Mouse (Mus musculus): Measurements from ENCODE around the gene Clstn1.

Gene Clstn1

DNA sequence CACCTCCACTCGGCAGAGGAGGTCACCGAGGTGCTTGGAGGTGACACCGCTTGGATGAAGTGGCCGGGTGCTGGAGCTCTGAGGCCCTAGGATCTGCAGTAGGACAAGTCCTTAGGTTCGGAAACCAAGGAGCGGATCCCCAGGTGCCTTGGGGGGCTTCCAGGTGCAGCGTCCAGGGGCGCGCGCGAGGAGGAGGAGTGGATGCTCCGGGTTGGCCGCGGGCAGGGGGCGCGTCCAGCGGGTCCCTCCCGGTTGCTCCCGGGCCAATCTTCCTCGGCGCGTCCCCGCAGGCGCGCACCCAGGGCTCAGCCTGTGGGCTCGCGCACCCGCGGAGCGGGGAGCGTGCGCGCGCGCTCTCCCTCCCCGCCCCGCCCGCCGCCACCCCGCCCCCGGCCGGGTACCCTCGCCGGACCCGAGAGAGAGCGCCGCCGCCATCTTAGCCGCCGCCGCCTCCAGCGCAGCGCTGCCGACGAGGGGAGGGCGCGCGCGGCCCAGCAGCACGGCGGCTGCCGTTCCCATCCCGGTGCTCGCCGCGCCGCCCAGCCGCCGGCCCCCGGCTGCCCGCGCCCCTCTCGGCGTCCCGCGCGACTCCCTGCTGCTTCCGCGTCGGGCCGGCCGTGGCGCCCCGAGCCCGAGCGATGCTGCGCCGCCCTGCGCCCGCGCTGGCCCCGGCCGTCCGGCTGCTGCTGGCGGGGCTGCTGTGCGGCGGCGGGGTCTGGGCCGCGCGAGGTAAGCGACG, at the start of gene Clstn1:
TSS of gene Clstn1 (plus strand) at position 425 of the 739 bp plus-strand sequence.
- DNase-seq = peak; percentile 71

GRCm38 (mm10) chr4:149539441-149539840, 46.8 kb upstream of the Clstn1 start:
- no peak for DNase-seq

GRCm38 (mm10) chr4:149541935-149542334, 44.3 kb upstream of the Clstn1 start:
- DNase-seq = no peak

- no peak for DNase-seq
These were observed 43.8 kb upstream of the Clstn1 start for GRCm38 (mm10) chr4:149542431-149542830.

DNA sequence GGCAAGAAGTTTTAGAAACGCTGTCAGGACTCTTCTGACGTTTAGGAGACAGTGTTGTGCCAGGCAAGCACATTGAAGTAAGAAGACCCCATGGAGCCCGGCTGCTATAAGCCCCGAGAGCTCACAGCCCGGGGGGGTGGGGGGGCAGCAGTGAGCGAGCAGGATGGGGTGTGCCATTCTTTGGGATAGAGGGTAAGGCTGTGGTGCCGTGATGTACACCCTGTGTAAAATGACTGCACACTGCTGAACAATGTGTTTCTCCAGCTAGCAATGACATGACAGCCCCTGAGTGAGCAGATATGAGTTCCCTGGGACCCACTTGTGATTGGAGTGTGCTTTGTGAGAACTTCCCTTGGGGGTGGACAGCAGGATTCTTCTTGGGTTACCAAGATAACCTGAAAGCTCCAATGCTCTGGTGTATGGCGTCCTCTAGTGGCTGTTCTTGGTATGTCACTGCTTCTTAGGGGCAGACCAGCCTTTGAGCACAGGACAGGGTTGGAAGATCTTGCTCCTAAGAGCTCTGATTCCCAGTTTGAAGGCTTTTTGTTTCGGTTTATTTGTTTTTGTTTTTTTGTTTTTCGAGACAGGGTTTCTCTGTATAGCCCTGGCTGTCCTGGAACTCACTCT, 43.2 kb upstream of the Clstn1 start:
- peak; percentile 78 for DNase-seq

GRCm38 (mm10) chr4:149544892-149545291, 41.4 kb upstream of the Clstn1 start:
- no peak for DNase-seq

GRCm38 (mm10) chr4:149546797-149547444, 39.3 kb upstream of the Clstn1 start:
- no peak for DNase-seq

DNA sequence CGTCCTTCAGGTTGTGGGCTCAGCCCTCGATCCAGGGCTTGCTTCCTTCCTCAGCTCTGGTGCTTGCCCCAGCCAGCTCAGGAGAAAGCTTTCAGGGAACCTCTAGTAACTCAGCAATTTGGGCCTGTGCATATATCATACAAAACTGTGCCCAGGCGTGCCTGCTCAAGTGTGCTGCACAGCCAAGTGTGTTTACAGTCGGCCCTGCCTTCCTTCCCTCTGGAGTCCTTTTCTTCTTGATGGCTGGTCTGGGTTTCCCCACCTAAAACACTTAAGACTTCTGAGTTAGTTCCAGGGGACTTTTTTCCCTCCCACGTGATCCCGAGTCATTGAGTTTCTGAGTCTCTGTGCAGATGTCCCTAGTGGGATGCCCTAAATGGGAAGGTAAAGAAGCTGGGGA, 38.7 kb upstream of the Clstn1 start:
- DNase-seq = no peak

- peak; percentile 91 for DNase-seq
These were observed 36.9 kb upstream of the Clstn1 start for GRCm38 (mm10) chr4:149549221-149549925.

GRCm38 (mm10) chr4:149550866-149551265, 35.4 kb upstream of the Clstn1 start:
- no peak for DNase-seq

- DNase-seq = no peak
These were observed 34.6 kb upstream of the Clstn1 start for GRCm38 (mm10) chr4:149551696-149552095.

DNA sequence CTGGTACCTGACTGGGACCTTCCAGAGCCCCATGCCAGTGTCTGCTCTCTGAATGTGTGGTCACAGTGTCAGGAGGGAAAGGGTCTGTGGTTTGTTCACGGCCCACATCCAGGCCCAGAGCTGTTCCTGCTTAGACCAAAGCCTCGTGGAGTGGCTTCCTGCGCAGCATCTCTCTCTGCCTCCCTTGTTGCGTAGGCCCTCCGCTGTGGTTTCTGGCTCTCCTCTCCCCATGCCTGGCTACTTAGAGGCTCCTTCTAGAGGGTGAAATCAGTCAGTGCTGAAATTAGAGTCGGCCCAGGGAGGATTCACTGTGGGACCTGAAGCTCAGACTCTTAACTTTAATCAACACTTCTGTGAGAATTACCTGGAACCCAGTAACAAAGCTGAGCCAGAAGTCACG, 32.4 kb upstream of the Clstn1 start:
- no peak for DNase-seq

- peak; percentile 92 for DNase-seq
These were observed 30.2 kb upstream of the Clstn1 start for GRCm38 (mm10) chr4:149556111-149556510.

GRCm38 (mm10) chr4:149557905-149558304, 28.4 kb upstream of the Clstn1 start:
- no peak for DNase-seq

DNA sequence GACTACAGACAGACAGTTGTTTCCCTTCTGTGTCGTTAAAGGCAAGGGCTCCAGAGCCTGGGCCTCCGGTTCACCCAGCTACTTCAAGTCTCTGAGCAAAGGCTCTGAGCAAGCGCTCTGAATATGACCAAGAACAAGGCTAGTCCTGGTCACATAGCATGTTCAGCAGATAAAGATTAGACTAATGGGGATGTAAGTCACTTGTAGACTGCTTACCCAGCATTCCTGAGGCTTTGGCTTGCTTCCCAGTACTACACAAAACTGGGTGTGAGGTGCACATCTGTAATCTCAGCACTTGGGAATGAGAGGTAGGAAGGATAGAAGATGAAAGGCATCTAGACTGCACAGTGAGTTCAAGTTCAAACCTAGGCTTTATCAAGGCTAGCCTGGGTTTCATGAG, 27.9 kb upstream of the Clstn1 start:
- DNase-seq = no peak

DNA sequence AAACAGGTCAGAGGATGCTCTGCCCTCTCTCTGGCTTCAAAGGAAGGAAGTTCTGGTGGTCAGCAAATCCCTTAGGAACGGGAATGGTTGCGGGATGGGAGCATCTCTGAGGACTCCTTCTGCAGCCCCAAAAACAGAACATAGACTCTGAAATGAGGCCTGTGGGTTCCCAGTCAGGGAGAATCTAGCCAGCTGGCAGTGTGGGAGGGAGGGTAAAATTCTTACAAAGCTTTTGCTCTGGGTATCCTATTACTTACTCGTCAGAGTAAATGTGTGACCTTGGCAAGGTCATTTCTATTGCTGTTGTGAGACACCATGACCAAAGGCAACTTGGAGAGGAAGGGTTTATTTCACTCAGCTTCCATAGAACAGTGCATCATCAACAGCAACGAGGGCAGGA, 24.9 kb upstream of the Clstn1 start:
- peak; percentile 79 for DNase-seq

GRCm38 (mm10) chr4:149561986-149562904, 24.0 kb upstream of the Clstn1 start:
- peak; percentile 92 for DNase-seq

GRCm38 (mm10) chr4:149562905-149563347, 23.3 kb upstream of the Clstn1 start:
- no peak for DNase-seq

GRCm38 (mm10) chr4:149563941-149564361, 22.3 kb upstream of the Clstn1 start:
- DNase-seq = no peak

- peak; percentile 64 for DNase-seq
These were observed 21.5 kb upstream of the Clstn1 start for GRCm38 (mm10) chr4:149564452-149565407.

Data from right cerebral cortex, adult 18-20 months (tissue).